Mouse (Mus musculus): Measurements from ENCODE around the gene Dusp27. TPM values are rescaled to one million over a fixed set of nuclear protein-coding genes. Genes with fewer than 3 reads are reported as not detected.

Gene Dusp27
- polyA plus RNA-seq, 1 experiment from 2014 or later: 4.1 TPM

DNA sequence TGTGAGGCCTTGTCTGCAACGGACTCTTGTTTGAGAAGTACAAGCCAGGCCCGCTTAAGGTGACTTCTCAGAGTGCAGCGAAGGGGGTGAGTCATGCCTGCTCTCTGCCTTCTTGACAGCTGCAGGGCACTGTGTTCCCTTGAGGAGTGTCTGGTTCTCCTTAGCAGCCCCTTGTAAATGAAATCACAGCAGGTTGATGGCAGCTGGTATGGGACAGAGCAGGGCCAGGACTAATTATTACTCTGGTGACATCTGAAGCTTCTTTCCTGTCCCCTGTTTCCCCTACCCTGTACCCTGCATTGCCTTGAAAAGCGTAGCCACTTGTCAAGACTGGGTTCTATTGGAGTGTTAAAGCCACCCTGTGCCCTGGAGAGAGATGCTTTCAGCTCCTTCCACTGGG lies 38.0 kb downstream of the Dusp27 start:
- no peak for ATAC-seq (ENCODE audit: insufficient number of reproducible peaks, insufficient read depth, low FRiP score, low TSS enrichment)
- no peak overlapping the region for H3K27ac ChIP-seq

DNA sequence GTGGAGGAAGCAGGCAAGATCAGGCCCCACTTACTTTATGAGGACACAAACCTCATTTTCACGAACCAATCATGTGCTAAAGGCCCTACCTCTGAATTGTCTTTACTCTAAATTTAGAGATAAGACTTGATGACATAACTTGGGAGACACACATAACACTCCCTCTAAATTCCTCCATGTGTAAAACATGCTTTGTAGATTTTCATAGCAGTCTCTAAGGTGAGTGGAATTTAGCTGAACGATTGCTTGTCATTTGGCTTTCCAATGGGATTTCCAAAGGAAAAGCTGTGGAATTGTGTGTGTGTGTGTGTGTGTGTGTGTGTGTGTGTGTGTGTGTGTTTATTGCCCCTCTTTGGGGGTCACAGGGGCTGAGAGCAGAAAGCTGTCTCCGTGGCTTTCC lies 38.4 kb downstream of the Dusp27 start:
- 62% methylated on average over 3 of the region's 3 CpGs for WGBS
- no peak for ATAC-seq (ENCODE audit: insufficient number of reproducible peaks, insufficient read depth, low FRiP score, low TSS enrichment)
- no peak overlapping the region for H3K27ac ChIP-seq

More for the DNA sequence above, 38.0 kb downstream of the Dusp27 start:
- H3K36me3 ChIP-seq: no peaks in the 10 kb centered on the region
- H3K4me1 ChIP-seq: 0 out of 2 replicates have a peak, but pooled peaks cover 11% of the 10 kb centered on the region
- WGBS: 39% methylated on average over 4 of the region's 4 CpGs
- H3K27me3 ChIP-seq: no peaks in the 10 kb centered on the region
- H3K4me3 ChIP-seq: no peak overlapping the region
- H3K4me2 ChIP-seq (replicated peaks): no peak overlapping the region
- no peak overlapping the region for H3K9ac ChIP-seq
- no peaks in the 10 kb centered on the region for H3K9me3 ChIP-seq

DNA sequence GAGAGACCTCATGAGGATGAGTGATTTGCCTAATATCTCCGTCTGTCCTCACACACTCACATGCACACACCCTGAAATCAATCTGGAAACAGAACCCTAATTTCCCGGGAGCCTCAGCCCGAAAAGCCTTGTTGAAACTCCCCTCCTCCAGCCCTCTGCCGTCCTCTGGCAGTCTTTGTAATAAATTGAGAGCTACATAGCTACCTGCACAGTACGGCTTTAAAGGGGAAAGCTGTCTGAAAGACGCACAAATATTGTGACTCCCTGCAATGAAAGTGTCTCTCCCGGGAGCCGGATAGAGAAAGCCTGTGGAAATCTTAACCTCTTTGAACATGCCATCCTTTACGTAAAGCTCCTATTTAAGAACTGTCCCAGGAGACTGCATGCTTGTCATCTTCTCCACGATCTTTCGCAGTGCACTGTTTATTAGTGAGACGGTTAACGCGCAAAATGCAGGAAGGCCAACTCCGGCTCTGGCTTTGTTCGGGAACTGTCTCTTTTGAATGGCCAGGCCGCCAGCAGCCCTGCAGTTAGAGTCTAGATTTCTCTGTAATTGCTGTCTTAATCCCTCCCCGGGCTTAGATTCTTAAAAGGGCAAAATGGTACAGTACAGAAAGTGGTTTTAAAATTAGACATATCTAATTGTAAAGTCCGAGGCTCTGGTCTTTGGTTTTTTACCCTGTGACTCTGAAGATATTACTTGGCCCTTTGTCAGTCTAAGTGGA lies 39.1 kb downstream of the Dusp27 start:
- no peak overlapping the region for H3K4me2 ChIP-seq (replicated peaks)
- H3K27ac ChIP-seq: 0 out of 2 replicates have a peak overlapping the region, but pooled peaks have one; percentile 17
- H3K36me3 ChIP-seq: no peaks in the 10 kb centered on the region
- H3K4me1 ChIP-seq: 0 out of 2 replicates have a peak, but pooled peaks cover 11% of the 10 kb centered on the region
- no peak overlapping the region for H3K9ac ChIP-seq
- no peak overlapping the region for H3K4me3 ChIP-seq
- H3K9me3 ChIP-seq: no peaks in the 10 kb centered on the region
- no peak for ATAC-seq (ENCODE audit: insufficient number of reproducible peaks, insufficient read depth, low FRiP score, low TSS enrichment)
- H3K27me3 ChIP-seq: no peaks in the 10 kb centered on the region
- 50% methylated on average over 19 of the region's 19 CpGs for WGBS

More for the DNA sequence above, 38.4 kb downstream of the Dusp27 start:
- Histone ChIP-seq H3K9ac (no peak overlapping the region), H3K27me3 (no peaks in the 10 kb centered on the region), H3K9me3 (no peaks in the 10 kb centered on the region), H3K4me3 (no peak overlapping the region), H3K36me3 (no peaks in the 10 kb centered on the region), H3K4me1 (0 out of 2 replicates have a peak, but pooled peaks cover 11% of the 10 kb centered on the region), H3K4me2 (replicated peaks) (no peak overlapping the region)

DNA sequence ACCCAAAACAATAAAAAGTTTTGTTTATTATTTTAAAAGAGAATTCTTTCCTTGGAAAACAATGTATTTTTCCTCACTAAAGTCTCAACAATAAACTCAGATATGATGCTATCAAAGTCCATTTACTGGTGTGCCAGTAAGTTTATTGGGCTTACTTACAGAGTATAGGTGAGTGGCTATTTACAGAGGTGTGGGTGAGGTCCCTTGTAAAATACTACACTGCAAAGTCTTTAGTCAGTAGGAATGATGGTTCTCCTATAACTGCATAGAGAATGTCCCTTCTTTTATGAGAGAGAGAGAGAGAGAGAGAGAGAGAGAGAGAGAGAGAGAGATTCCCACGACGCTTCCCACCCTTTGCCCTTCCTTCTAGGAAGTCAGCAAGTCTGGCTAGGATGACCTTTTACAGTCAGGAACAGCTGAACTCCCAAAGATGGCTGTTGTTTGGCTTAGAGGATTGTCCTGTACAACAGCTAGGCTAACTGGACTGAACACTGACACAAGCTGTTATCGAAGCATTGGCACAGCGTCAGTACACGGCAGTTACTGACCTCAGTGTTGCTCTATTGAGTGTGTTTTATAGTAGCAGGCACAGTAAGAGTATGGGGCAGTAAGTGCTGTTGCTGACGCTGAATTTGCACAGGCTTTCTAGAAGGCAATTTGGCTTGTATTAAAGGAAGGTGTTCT lies 50.5 kb downstream of the Dusp27 start:
- no peaks in the 10 kb centered on the region for H3K4me1 ChIP-seq
- H3K9ac ChIP-seq: no peak overlapping the region
- no peak for ATAC-seq (ENCODE audit: insufficient number of reproducible peaks, insufficient read depth, low FRiP score, low TSS enrichment)
- H3K9me3 ChIP-seq: no peaks in the 10 kb centered on the region
- WGBS: 79% methylated on average over 6 of the region's 6 CpGs
- H3K27ac ChIP-seq: no peak overlapping the region
- H3K27me3 ChIP-seq: no peaks in the 10 kb centered on the region
- H3K4me3 ChIP-seq: no peak overlapping the region
- no peaks in the 10 kb centered on the region for H3K36me3 ChIP-seq
- H3K4me2 ChIP-seq (replicated peaks): no peak overlapping the region

- H3K4me1 ChIP-seq: no peaks in the 10 kb centered on the region
- no peak overlapping the region for H3K4me2 ChIP-seq (replicated peaks)
- no peak for ATAC-seq (ENCODE audit: insufficient number of reproducible peaks, insufficient read depth, low FRiP score, low TSS enrichment)
- no peak overlapping the region for H3K27ac ChIP-seq
- H3K27me3 ChIP-seq: no peaks in the 10 kb centered on the region
- no peaks in the 10 kb centered on the region for H3K9me3 ChIP-seq
- no peaks in the 10 kb centered on the region for H3K36me3 ChIP-seq
- H3K4me3 ChIP-seq: no peak overlapping the region
- no peak overlapping the region for H3K9ac ChIP-seq
- WGBS: 81% methylated on average over 2 of the region's 2 CpGs
Measured at GRCm38 (mm10) chr1:166067856-166068440, 59.8 kb downstream of the Dusp27 start.

GRCm38 (mm10) chr1:166063870-166064269 lies 63.9 kb downstream of the Dusp27 start:
- H3K4me2 ChIP-seq (replicated peaks): no peak overlapping the region

GRCm38 (mm10) chr1:166061532-166061931 lies 66.2 kb downstream of the Dusp27 start:
- Histone ChIP-seq H3K4me3 (no peak overlapping the region), H3K9ac (no peak overlapping the region), H3K27ac (no peak overlapping the region), H3K4me2 (replicated peaks) (no peak overlapping the region), H3K4me1 (no peaks in the 10 kb centered on the region), H3K36me3 (no peaks in the 10 kb centered on the region), H3K9me3 (no peaks in the 10 kb centered on the region), H3K27me3 (no peaks in the 10 kb centered on the region)
- 64% methylated on average over 3 of the region's 3 CpGs for WGBS
- no peak for ATAC-seq (ENCODE audit: insufficient number of reproducible peaks, insufficient read depth, low FRiP score, low TSS enrichment)

More at GRCm38 (mm10) chr1:166063870-166064269, 63.9 kb downstream of the Dusp27 start:
- Histone ChIP-seq H3K27ac (no peak overlapping the region), H3K4me1 (no peaks in the 10 kb centered on the region), H3K27me3 (no peaks in the 10 kb centered on the region), H3K9ac (no peak overlapping the region), H3K4me3 (no peak overlapping the region), H3K9me3 (no peaks in the 10 kb centered on the region), H3K36me3 (no peaks in the 10 kb centered on the region)
- ATAC-seq (ENCODE audit: insufficient number of reproducible peaks, insufficient read depth, low FRiP score, low TSS enrichment): no peak
- 94% methylated on average over 3 of the region's 3 CpGs for WGBS

DNA sequence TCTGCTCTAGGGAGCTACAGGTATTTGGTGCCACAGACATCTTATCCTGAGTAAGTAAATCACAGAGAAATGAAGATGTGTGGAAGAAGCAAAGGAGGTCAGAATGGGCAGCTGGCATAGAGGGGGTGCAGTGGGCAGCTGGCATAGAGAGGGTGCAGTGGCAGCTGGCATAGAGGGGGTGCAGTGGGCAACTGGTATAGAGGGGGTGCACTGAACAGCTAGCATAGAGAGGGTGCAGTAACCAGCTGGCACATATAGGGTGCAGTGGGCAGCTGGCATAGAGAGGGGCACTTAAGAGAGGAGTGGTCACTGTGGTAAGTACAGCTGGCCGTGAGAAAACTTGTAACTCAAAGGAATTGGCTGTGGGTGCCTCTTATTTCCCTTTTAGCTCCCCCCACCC lies 67.3 kb downstream of the Dusp27 start:
- Histone ChIP-seq H3K9ac (no peak overlapping the region), H3K4me3 (no peak overlapping the region), H3K4me1 (peaks cover 7% of the 10 kb centered on the region; the same call in 1 of the 2 replicates), H3K36me3 (no peaks in the 10 kb centered on the region), H3K9me3 (no peaks in the 10 kb centered on the region), H3K27me3 (0 out of 2 replicates have a peak, but pooled peaks cover 5% of the 10 kb centered on the region), H3K4me2 (replicated peaks) (no peak overlapping the region), H3K27ac (no peak overlapping the region)
- WGBS: 60% methylated on average over 1 of the region's 1 CpGs
- ATAC-seq (ENCODE audit: insufficient number of reproducible peaks, insufficient read depth, low FRiP score, low TSS enrichment): no peak

GRCm38 (mm10) chr1:166056098-166056756 lies 71.5 kb downstream of the Dusp27 start:
- H3K27me3 ChIP-seq: peaks cover 13% of the 10 kb centered on the region; the same call in 1 of the 2 replicates
- no peaks in the 10 kb centered on the region for H3K36me3 ChIP-seq
- H3K4me1 ChIP-seq: peaks cover 7% of the 10 kb centered on the region; the same call in 1 of the 2 replicates
- no peak for ATAC-seq (ENCODE audit: insufficient number of reproducible peaks, insufficient read depth, low FRiP score, low TSS enrichment)
- no peak overlapping the region for H3K4me2 ChIP-seq (replicated peaks)
- no peak overlapping the region for H3K4me3 ChIP-seq
- H3K9me3 ChIP-seq: no peaks in the 10 kb centered on the region
- 25% methylated on average over 9 of the region's 9 CpGs for whole genome bisulfite sequencing
- H3K9ac ChIP-seq: no peak overlapping the region
- H3K27ac ChIP-seq: no peak overlapping the region

DNA sequence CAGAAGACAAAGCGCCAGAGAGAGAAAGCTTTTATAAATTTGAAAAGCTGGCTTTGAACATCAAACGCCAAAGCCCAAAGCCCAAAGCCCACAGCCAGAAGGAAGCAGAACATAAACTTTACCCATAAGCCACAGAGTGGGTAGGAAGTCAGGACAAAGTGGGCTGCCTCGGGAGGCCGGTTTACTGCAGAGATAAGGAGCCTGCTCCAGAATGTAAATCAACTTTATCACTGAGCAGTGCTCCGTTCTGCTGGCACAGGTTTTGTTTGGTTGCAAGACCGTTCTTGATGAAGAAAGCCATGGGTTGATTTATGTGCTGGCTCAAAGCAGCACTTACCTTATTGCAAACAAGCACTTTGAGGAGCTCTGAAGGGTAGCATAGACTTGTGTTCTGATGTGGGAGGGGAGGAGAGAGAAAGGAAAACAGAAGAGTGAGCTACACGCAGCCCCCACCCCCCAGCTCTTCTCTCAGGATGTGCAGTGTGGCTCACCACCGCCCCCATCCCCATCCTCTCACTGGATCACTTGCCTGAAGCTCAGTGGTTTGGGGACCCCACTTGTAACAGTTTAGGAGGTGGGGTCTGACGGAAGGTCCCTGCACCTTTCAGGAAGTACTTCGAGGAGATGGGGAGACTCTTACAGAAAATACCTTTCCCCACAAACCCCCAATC lies 74.3 kb downstream of the Dusp27 start:
- H3K27me3 ChIP-seq: peaks cover 16% of the 10 kb centered on the region; the same call in 1 of the 2 replicates
- no peak overlapping the region for H3K4me2 ChIP-seq (replicated peaks)
- no peaks in the 10 kb centered on the region for H3K36me3 ChIP-seq
- no peak overlapping the region for H3K27ac ChIP-seq
- no peak overlapping the region for H3K9ac ChIP-seq
- no peaks in the 10 kb centered on the region for H3K9me3 ChIP-seq
- H3K4me3 ChIP-seq: no peak overlapping the region
- WGBS: 53% methylated on average over 10 of the region's 10 CpGs
- ATAC-seq (ENCODE audit: insufficient number of reproducible peaks, insufficient read depth, low FRiP score, low TSS enrichment): no peak
- peaks cover 17% of the 10 kb centered on the region for H3K4me1 ChIP-seq
